Mouse (Mus musculus) kidney, adult 18-20 months (tissue): ENCODE data around the gene Msl1.

Experiments used
- DNase-seq: peaks from one replicate; pipeline ENCODE4 v3.0.0; 2021

Gene Msl1

GRCm38 (mm10) chr11:98849196-98849894 is 54.0 kb downstream of the Msl1 start:
- peak; percentile 13 for DNase-seq

GRCm38 (mm10) chr11:98850100-98851093 is 55.1 kb downstream of the Msl1 start:
- DNase-seq, result no peak

- DNase-seq, result no peak
Measured at GRCm38 (mm10) chr11:98854116-98854515, 58.8 kb downstream of the Msl1 start.

- no peak for DNase-seq
Measured at GRCm38 (mm10) chr11:98854659-98855058, 59.3 kb downstream of the Msl1 start.
